Mouse (Mus musculus) brain, embryonic 14.5 days (tissue): ENCODE measurements around the gene Olfr1225. TPM values are rescaled to one million over a fixed set of nuclear protein-coding genes. Genes with fewer than 3 reads are reported as not detected.
"Not testable (repeated sequence)": the region's sequence is repeated elsewhere in the genome, so short reads cannot be mapped to it uniquely, and the experiment has no call there.

Experiments used
- DNase-seq: peaks from one replicate; pipeline ENCODE4 v3.0.0-alpha.2; 2011; ENCODE audit warnings: low read depth
- CTCF ChIP-seq: fragments of 200-500 bp; IDR thresholded peaks from 2 replicates; pipeline ENCODE4 v1.5.1; 2012; ENCODE audit warnings: inconsistent platforms, mild to moderate bottlenecking, moderate library complexity, borderline replicate concordance; ENCODE audit not compliant: insufficient read depth, insufficient read length; ENCODE audit errors: extremely low read depth
- POLR2A ChIP-seq: fragments of 200-500 bp; IDR thresholded peaks from 2 replicates; pipeline ENCODE4 v1.6.1; 2012; ENCODE audit warnings: mild to moderate bottlenecking, inconsistent platforms, borderline replicate concordance; ENCODE audit not compliant: poor library complexity, insufficient read depth, insufficient read length, severe bottlenecking; ENCODE audit errors: extremely low read depth
- polyA plus RNA-seq: library from polyadenylated mRNA; depleted of rRNA; stranded (reverse); fragments of >200 nt; gene quantifications from 2 replicates; pipeline ENCODE4 v1.2.3, GENCODE M21; 2012; rRNA removed

The Olfr1225 gene
- not detected in 2 replicates for polyA plus RNA-seq

GRCm38 (mm10) chr2:89174569-89174968 lies at the start of gene Olfr1225:
Olfr1225 (minus strand) TSS chr2:89174669.
- TF ChIP-seq POLR2A (no peak), CTCF (no peak)
- DNase-seq = no peak

GRCm38 (mm10) chr2:89199948-89200347 lies 25.5 kb upstream of the Olfr1225 start, which contains the start of gene Olfr1226:
Olfr1226 (minus strand) TSS chr2:89200048.
- TF ChIP-seq POLR2A = no peak
- no peak for TF ChIP-seq CTCF
- DNase-seq = no peak

GRCm38 (mm10) chr2:89196325-89196982 lies 22.0 kb upstream of the Olfr1225 start:
- TF ChIP-seq POLR2A (no peak), CTCF (no peak)
- DNase-seq = no peak

- not testable (repeated sequence) for DNase-seq
Measured at GRCm38 (mm10) chr2:89164711-89165110, 9.8 kb downstream of the Olfr1225 start.

- not testable (repeated sequence) for DNase-seq
Measured at GRCm38 (mm10) chr2:89163991-89164390, 10.5 kb downstream of the Olfr1225 start, which contains the start of gene Olfr1224-ps1. Olfr1224-ps1 (minus strand) TSS chr2:89164091.

GRCm38 (mm10) chr2:89151460-89151859 lies 23.0 kb downstream of the Olfr1225 start, which contains the start of gene Olfr1223:
Olfr1223 (minus strand) TSS chr2:89151560.
- TF ChIP-seq POLR2A (no peak), CTCF (no peak)
- no peak for DNase-seq

- no peak for TF ChIP-seq POLR2A
- no peak for TF ChIP-seq CTCF
- DNase-seq = no peak
Measured at GRCm38 (mm10) chr2:89132954-89133353, 41.5 kb downstream of the Olfr1225 start, which contains the start of gene Olfr1222. Olfr1222 (minus strand) TSS chr2:89133054.

Other genes starting within 250 kb of the Olfr1225 start
- not detected in 2 replicates for gene Olfr1211, start 236.6 kb downstream of the Olfr1225 start, polyA plus RNA-seq
- gene Olfr1212, start 220.7 kb downstream of the Olfr1225 start, polyA plus RNA-seq = not detected in 2 replicates
- not detected in 2 replicates for gene Gm13762, start 194.4 kb downstream of the Olfr1225 start, polyA plus RNA-seq
- gene Olfr1214, start 182.0 kb downstream of the Olfr1225 start, polyA plus RNA-seq = not detected in 2 replicates
- gene Olfr1215, start 167.7 kb downstream of the Olfr1225 start, polyA plus RNA-seq = not detected in 2 replicates
- not detected in 2 replicates for gene Olfr1216, start 156.3 kb downstream of the Olfr1225 start, polyA plus RNA-seq
- not detected in 2 replicates for gene Olfr1217, start 142.6 kb downstream of the Olfr1225 start, polyA plus RNA-seq
- not detected in 2 replicates for gene Olfr1218, start 113.5 kb downstream of the Olfr1225 start, polyA plus RNA-seq
- not detected in 2 replicates for gene Olfr1219, start 91.2 kb downstream of the Olfr1225 start, polyA plus RNA-seq
- not detected in 2 replicates for gene Olfr1220, start 67.8 kb downstream of the Olfr1225 start, polyA plus RNA-seq
- gene Olfr1221, start 57.4 kb downstream of the Olfr1225 start, polyA plus RNA-seq = not detected in 2 replicates
- not detected in 2 replicates for gene Olfr1222, start 41.6 kb downstream of the Olfr1225 start, polyA plus RNA-seq
- gene Olfr1223, start 23.1 kb downstream of the Olfr1225 start, polyA plus RNA-seq = not detected in 2 replicates
- gene Olfr1224-ps1, start 10.6 kb downstream of the Olfr1225 start, polyA plus RNA-seq = not detected in 2 replicates
- gene Olfr1226, start 25.4 kb upstream of the Olfr1225 start, polyA plus RNA-seq = not detected in 2 replicates
- not detected in 2 replicates for gene Olfr1228, start 79.4 kb upstream of the Olfr1225 start, polyA plus RNA-seq
- gene Olfr1229, start 113.3 kb upstream of the Olfr1225 start, polyA plus RNA-seq = not detected in 2 replicates
- gene Olfr1230, start 122.6 kb upstream of the Olfr1225 start, polyA plus RNA-seq = not detected in 2 replicates
- gene Olfr1231, start 132.4 kb upstream of the Olfr1225 start, polyA plus RNA-seq = not detected in 2 replicates
- not detected in 2 replicates for gene Olfr1232, start 155.0 kb upstream of the Olfr1225 start, polyA plus RNA-seq
- gene Olfr1233, start 167.7 kb upstream of the Olfr1225 start, polyA plus RNA-seq = not detected in 2 replicates
- gene Olfr1234, start 190.2 kb upstream of the Olfr1225 start, polyA plus RNA-seq = not detected in 2 replicates
- gene Olfr1238, start 235.0 kb upstream of the Olfr1225 start, polyA plus RNA-seq = not detected in 2 replicates
- not detected in 2 replicates for gene Olfr1239, start 245.7 kb upstream of the Olfr1225 start, polyA plus RNA-seq